Mouse (Mus musculus): ENCODE measurements around the gene Lima1.

GRCm38 (mm10) chr15:99850265-99850664 is 25.0 kb downstream of the Lima1 start:
- TF ChIP-seq CTCF (IDR thresholded peaks at IDR 0.05; ENCODE audit: borderline replicate concordance, insufficient read depth, low read depth, low read length) (no peak), POLR2A (IDR thresholded peaks at IDR 0.05; ENCODE audit: borderline replicate concordance, insufficient read depth, low read length) (no peak)
